Mouse (Mus musculus) midbrain, postnatal 0 days (tissue): ENCODE results near the gene Dynlrb1. TPM values are rescaled to one million over a fixed set of nuclear protein-coding genes. Genes with fewer than 3 reads are reported as not detected.
A peak's percentile ranks its signal among the peaks of the same experiment; 100 is the strongest.

ENCODE experiments used
- ATAC-seq: fragments of 200-750 bp; cut with Nextera tagmentation; 2 replicates; pipeline ENCODE4 v1.8.0; 2017; ENCODE audit warnings: moderate number of reproducible peaks, mild to moderate bottlenecking, moderate TSS enrichment, moderate library complexity; ENCODE audit not compliant: low FRiP score
- DNase-seq: peaks from one replicate; pipeline ENCODE4 v3.0.0-alpha.2; 2015; ENCODE audit warnings: low spot score
- H3K27ac ChIP-seq: fragments of 300-500 bp; sonication (generic); 2 replicates; pipeline ENCODE4 v1.5.1; 2014; ENCODE audit warnings: low read depth, mild to moderate bottlenecking, low read length, mixed read lengths
- H3K27me3 ChIP-seq: fragments of 300-500 bp; sonication (generic); 2 replicates; pipeline ENCODE4 v1.6.1; 2014; ENCODE audit warnings: low read length, control low read depth, mixed read lengths; ENCODE audit not compliant: insufficient read depth
- H3K36me3 ChIP-seq: fragments of 300-500 bp; sonication (generic); 2 replicates; pipeline ENCODE4 v1.6.1; 2014; ENCODE audit warnings: low read length, control low read depth, mixed read lengths; ENCODE audit not compliant: insufficient read depth
- H3K4me1 ChIP-seq: fragments of 300-500 bp; sonication (generic); 2 replicates; pipeline ENCODE4 v1.6.1; 2014; ENCODE audit warnings: mild to moderate bottlenecking, control low read depth, antibody characterized with exemption, low read length, mixed read lengths; ENCODE audit not compliant: insufficient read depth
- H3K4me2 ChIP-seq: fragments of 300-500 bp; sonication (generic); 2 replicates; pipeline ENCODE4 v1.6.1; 2014; ENCODE audit warnings: low read depth, mild to moderate bottlenecking, low read length, mixed read lengths; ENCODE audit not compliant: poor library complexity, severe bottlenecking
- H3K4me3 ChIP-seq: fragments of 300-500 bp; sonication (generic); 2 replicates; pipeline ENCODE4 v1.5.1; 2014; ENCODE audit warnings: low read depth, mild to moderate bottlenecking, low read length, moderate library complexity
- H3K9ac ChIP-seq: fragments of 300-500 bp; sonication (generic); replicated peaks from 2 replicates; pipeline ENCODE4 v1.6.1; 2014; ENCODE audit warnings: mild to moderate bottlenecking, low read length, moderate library complexity, mixed read lengths; ENCODE audit not compliant: poor library complexity, severe bottlenecking
- H3K9me3 ChIP-seq: fragments of 300-500 bp; sonication (generic); 2 replicates; pipeline ENCODE4 v1.6.1; 2016; ENCODE audit warnings: low read length, control low read depth
- CTCF ChIP-seq: IDR thresholded peaks from 2 replicates; pipeline ENCODE4 v1.5.1; 2016; ENCODE audit warnings: antibody characterized with exemption, mild to moderate bottlenecking
- WGBS: fragments of 180-500 bp; shearing (Covaris S2); extraction: QIAGEN DNeasy Blood & Tissue Kit; methylation state at CpG from one replicate; pipeline ENCODE4 v1.1.7; 2014; 5-methylcytosine and 5-hydroxymethylcytosine counted together
- polyA plus RNA-seq: library from polyadenylated mRNA; unstranded; fragments of >200 nt; fragmentation: Nextera tagmentation; extraction: Ambion mirVana; gene quantifications from 2 replicates; pipeline ENCODE4 v1.2.1, GENCODE M21; 2015
- total RNA-seq: library from RNA; depleted of rRNA; stranded (reverse); fragments of >200 nt; gene quantifications from 2 replicates; pipeline ENCODE4 v1.2.3, GENCODE M21; 2014

The Dynlrb1 gene
- total and polyA plus RNA-seq, 2 experiments from 2014 or later: 374 to 776 TPM

- no peak for ATAC-seq
- Histone ChIP-seq H3K4me2 (no peak overlapping the region), H3K36me3 (peaks cover 21% of the 10 kb centered on the region), H3K27me3 (no peaks in the 10 kb centered on the region), H3K27ac (no peak overlapping the region), H3K4me1 (peaks cover 6% of the 10 kb centered on the region), H3K9me3 (no peaks in the 10 kb centered on the region), H3K9ac (no peak overlapping the region), H3K4me3 (no peak overlapping the region)
- DNase-seq: no peak
- peak; percentile 28; the same call in 1 of the 2 replicates for TF ChIP-seq CTCF
- 75% methylated on average over 4 of the region's 4 CpGs for WGBS
Measured at GRCm38 (mm10) chr2:155240915-155241314, 4.6 kb downstream of the Dynlrb1 start.

GRCm38 (mm10) chr2:155242296-155242855 lies 6.0 kb downstream of the Dynlrb1 start:
- Histone ChIP-seq H3K9me3 (no peaks in the 10 kb centered on the region), H3K4me3 (no peak overlapping the region), H3K27me3 (no peaks in the 10 kb centered on the region), H3K27ac (no peak overlapping the region), H3K36me3 (peaks cover 30% of the 10 kb centered on the region), H3K4me1 (peaks cover 6% of the 10 kb centered on the region), H3K9ac (no peak overlapping the region), H3K4me2 (no peak overlapping the region)
- no peak for ATAC-seq
- no peak for TF ChIP-seq CTCF
- 81% methylated on average over 7 of the region's 7 CpGs for WGBS
- no peak for DNase-seq

DNA sequence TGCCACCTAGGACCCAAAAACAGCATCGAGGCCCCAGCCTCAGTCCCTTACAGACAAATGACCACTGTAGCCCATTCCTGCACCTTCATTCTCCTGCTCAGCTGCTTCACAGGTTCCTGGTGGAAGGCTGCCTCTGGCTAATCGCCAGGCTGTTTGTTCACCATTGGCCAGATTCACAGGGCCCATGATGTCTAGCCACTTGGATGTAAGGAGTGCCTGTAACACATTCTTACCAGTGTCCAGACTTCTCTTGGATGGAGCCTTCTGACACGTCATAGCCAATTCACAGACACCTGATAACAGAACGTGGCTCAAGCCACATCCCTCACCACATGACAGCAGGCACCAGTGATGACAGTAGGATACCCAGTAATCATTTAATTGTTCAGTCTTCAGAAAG lies 9.9 kb downstream of the Dynlrb1 start:
- Histone ChIP-seq H3K4me2 (no peak overlapping the region), H3K27me3 (no peaks in the 10 kb centered on the region), H3K27ac (no peak overlapping the region), H3K36me3 (peaks cover 67% of the 10 kb centered on the region), H3K4me1 (no peaks in the 10 kb centered on the region), H3K4me3 (no peak overlapping the region), H3K9me3 (no peaks in the 10 kb centered on the region), H3K9ac (no peak overlapping the region)
- 96% methylated on average over 4 of the region's 4 CpGs for WGBS
- no peak for TF ChIP-seq CTCF
- no peak for DNase-seq
- no peak for ATAC-seq

GRCm38 (mm10) chr2:155248206-155248605 lies 11.9 kb downstream of the Dynlrb1 start:
- Histone ChIP-seq H3K27me3 (no peaks in the 10 kb centered on the region), H3K9me3 (no peaks in the 10 kb centered on the region), H3K4me2 (no peak overlapping the region), H3K9ac (no peak overlapping the region), H3K4me1 (no peaks in the 10 kb centered on the region), H3K4me3 (no peak overlapping the region), H3K27ac (no peak overlapping the region), H3K36me3 (peaks cover 67% of the 10 kb centered on the region)
- WGBS: 100% methylated on average over 1 of the region's 1 CpGs
- DNase-seq: no peak
- ATAC-seq: no peak
- TF ChIP-seq CTCF: no peak

DNA sequence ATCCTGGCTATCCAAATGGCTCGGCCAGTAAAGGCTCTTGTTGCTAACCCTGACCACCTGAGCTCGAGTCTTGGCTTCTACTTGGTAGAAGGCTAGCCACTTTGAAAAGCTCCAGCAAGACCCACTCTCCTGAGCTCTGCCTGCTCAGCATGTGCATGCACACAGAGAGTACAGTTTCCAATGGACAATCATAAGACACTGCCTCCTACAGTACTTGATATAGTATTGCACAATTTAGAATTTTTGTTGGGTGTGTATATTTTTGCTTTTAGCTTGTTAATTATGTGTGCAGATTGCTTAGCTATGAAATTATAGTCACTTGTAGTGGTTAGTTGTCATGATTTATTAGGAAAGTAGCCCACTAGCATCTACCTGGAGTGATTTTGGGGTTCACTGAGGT lies 12.4 kb downstream of the Dynlrb1 start:
- Histone ChIP-seq H3K27me3 (no peaks in the 10 kb centered on the region), H3K9me3 (no peaks in the 10 kb centered on the region), H3K4me2 (no peak overlapping the region), H3K4me1 (no peaks in the 10 kb centered on the region), H3K36me3 (peaks cover 67% of the 10 kb centered on the region), H3K9ac (no peak overlapping the region), H3K4me3 (no peak overlapping the region), H3K27ac (no peak overlapping the region)
- ATAC-seq: no peak
- no peak for DNase-seq
- TF ChIP-seq CTCF: peak; percentile 18
- 86% methylated on average over 2 of the region's 2 CpGs for WGBS

DNA sequence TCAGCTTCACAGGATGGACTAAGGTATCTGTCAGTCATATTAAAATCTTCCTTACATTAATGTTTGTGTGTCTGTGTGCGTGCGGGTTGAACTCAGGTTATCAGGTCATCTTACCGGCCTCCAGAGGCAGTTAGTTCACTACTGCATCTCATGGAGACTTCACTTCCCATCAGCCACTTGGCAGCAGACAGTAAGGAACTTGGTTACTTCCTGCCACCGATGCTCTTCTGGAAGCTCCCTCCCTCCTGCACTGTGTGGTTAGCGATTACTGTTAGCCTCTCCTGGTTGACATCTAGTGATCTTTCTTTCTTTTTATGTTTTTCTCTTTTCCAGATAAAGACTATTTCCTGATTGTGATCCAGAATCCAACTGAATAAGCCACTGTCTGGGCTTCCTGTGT lies 13.3 kb downstream of the Dynlrb1 start:
- H3K4me3 ChIP-seq: no peak overlapping the region
- 93% methylated on average over 5 of the region's 5 CpGs for WGBS
- ATAC-seq (no peak), DNase-seq (no peak)
- H3K9ac ChIP-seq: no peak overlapping the region
- no peaks in the 10 kb centered on the region for H3K4me1 ChIP-seq
- H3K9me3 ChIP-seq: no peaks in the 10 kb centered on the region
- H3K27ac ChIP-seq: no peak overlapping the region
- H3K27me3 ChIP-seq: no peaks in the 10 kb centered on the region
- no peak for TF ChIP-seq CTCF
- peaks cover 60% of the 10 kb centered on the region for H3K36me3 ChIP-seq
- no peak overlapping the region for H3K4me2 ChIP-seq
